Mouse (Mus musculus): Measurements from ENCODE around the gene Rnf2.

- TF ChIP-seq CTCF (IDR thresholded peaks at IDR 0.05; ENCODE audit: control insufficient read depth, insufficient read depth, low read length) = peak; percentile 25; the same call in 1 of the 2 replicates
- TF ChIP-seq POLR2A (IDR thresholded peaks at IDR 0.05; ENCODE audit: borderline replicate concordance, control insufficient read depth, low read depth, low read length) = no peak
These were observed 39.5 kb downstream of the Rnf2 start for GRCm38 (mm10) chr1:151461265-151461664.
